Mouse (Mus musculus): ENCODE measurements around the gene Olfr748.
A peak's percentile ranks its signal among the peaks of the same experiment; 100 is the strongest.
"Not testable (repeated sequence)": the region's sequence is repeated elsewhere in the genome, so short reads cannot be mapped to it uniquely, and the experiment has no call there.

Gene Olfr748

GRCm38 (mm10) chr14:50707073-50707472 lies at the start of gene Olfr748:
Olfr748 (plus strand) TSS chr14:50707373.
- DNase-seq (ENCODE audit: low spot score) = no peak

- no peak for DNase-seq (ENCODE audit: low spot score)
Measured at GRCm38 (mm10) chr14:50693106-50693505, 14.1 kb upstream of the Olfr748 start, which contains the start of gene Olfr747. Olfr747 (minus strand) TSS chr14:50693206.

DNA sequence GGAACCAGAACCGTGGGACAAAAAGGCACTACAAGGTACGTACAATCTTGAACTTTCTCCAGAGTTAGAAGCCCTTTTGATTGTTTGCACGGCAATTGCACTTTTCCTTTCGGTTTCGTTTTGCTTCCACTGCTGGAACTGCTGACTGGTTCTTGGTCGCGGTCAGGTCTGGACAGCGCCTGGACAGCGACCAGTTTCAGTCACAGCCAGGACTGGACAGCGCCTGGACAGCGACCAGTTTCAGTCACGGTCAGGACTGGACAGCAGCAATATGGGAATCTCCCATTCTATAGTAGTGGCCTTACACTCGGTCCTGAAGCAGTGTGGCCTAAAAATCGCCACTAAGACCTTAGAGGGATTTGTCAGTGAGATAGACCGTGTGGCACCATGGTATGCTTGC lies 12.7 kb downstream of the Olfr748 start:
- DNase-seq (ENCODE audit: low spot score) = peak; percentile 35

DNA sequence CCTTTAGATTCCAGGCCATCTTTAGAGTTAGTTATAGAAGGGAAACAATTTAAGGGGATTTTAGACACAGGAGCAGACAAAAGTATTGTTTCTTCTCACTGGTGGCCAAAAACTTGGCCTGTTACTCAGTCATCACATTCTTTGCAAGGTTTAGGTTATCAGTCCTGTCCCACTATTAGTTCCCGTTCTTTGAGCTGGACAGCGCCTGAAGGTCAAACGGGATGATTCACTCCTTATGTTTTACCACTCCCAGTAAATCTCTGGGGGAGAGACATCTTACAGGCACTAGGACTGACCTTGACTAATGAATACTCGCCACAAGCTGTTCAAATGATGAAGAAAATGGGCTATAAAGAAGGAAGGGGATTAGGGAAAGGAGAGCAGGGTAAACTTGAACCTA lies 15.2 kb downstream of the Olfr748 start:
- DNase-seq (ENCODE audit: low spot score) = not testable (repeated sequence)

DNA sequence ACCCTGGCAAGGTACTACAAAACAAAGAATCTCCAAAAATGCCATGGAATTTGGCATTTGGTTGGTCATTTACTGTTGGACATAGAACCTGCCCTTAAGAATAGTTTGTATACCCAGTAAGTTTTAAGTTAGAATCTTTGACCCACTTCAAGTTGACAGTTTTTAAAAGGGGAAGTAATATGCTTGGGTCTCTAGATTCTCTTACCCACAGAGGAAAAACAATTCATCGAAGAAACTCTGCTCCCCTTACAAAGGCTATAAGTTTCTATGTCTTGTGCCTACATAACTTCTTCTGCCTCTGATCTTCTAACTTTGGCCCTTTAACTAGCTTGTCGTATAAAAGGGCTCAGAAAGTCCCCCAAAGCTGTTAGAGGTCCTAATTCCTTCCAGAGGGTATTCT lies 33.2 kb downstream of the Olfr748 start:
- no peak for DNase-seq (ENCODE audit: low spot score)

- no peak for DNase-seq (ENCODE audit: low spot score)
Measured at GRCm38 (mm10) chr14:50741584-50741983, 34.4 kb downstream of the Olfr748 start.

DNA sequence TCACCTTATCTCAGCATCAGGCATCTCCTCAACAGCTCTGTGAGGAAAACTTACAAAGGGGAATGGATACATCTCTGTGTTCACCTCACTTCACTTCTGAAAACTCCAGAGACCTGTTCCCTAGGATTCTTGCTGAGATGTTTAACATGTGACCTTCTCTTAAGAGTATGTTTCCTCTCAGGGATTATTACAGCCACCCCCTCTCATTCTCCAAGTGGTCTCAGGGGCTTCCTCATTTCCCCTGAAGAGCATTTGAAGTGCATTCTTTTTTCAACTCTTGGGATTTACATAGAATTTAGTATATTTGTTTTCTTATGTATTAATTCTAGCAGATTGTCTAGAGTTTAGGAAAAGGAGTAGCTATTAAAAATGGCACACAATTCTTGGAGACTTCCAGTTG lies 37.8 kb downstream of the Olfr748 start, which contains the start of gene Olfr749:
Olfr749 (minus strand) TSS at position 101 of the 400 bp plus-strand sequence.
- no peak for DNase-seq (ENCODE audit: low spot score)

DNA sequence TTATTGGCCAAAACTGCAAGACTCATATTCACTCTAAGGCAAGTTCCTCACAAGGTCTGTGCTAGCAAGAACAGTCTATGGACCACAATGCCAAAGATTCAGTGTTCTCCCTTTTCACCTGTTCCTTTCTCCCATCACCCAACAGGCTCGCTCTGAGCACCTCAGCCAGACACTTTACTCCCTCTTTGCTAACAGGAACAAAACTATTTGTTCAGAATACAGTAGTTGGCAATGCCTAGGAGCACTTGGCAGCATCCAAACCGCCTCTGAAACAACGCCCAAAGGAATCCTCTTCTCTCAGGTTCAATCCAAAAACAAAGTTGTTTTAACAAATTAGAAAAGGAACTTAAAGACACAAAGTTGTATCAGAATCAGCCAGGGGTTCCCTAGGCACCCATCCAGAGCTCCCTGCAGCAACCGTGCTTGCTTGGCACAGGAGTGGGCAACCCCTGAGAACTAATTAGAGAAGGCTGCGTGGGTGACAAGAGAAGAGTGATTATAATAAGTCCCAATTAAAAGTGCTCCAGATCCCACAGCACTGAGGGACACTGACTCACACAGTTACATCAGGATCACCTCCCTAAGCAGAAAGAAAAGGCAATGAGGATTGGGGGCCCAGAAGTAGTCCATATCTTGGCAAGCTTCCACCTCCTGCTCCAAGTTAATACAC lies 51.4 kb downstream of the Olfr748 start:
- no peak for DNase-seq (ENCODE audit: low spot score)
